Mouse (Mus musculus) neural tube, embryonic 13.5 days (tissue): Measurements from ENCODE around the gene Plxdc1. TPM values are rescaled to one million over a fixed set of nuclear protein-coding genes. Genes with fewer than 3 reads are reported as not detected.

Source experiments
- ATAC-seq: fragments of 200-750 bp; cut with Nextera tagmentation; 2 replicates; pipeline ENCODE4 v1.8.0; 2017; ENCODE audit warnings: low read depth, mild to moderate bottlenecking, moderate TSS enrichment, moderate library complexity
- H3K27ac ChIP-seq: fragments of 300-500 bp; sonication (generic); replicated peaks from 2 replicates; pipeline ENCODE4 v1.5.1; 2015; ENCODE audit warnings: moderate library complexity, mild to moderate bottlenecking, inconsistent platforms
- H3K27me3 ChIP-seq: fragments of 300-500 bp; sonication (generic); 2 replicates; pipeline ENCODE4 v1.6.1; 2015; ENCODE audit warnings: mild to moderate bottlenecking, inconsistent platforms
- H3K36me3 ChIP-seq: fragments of 300-500 bp; sonication (generic); 2 replicates; pipeline ENCODE4 v1.6.1; 2015; ENCODE audit warnings: mild to moderate bottlenecking, inconsistent platforms
- H3K4me1 ChIP-seq: fragments of 300-500 bp; sonication (generic); replicated peaks from 2 replicates; pipeline ENCODE4 v1.6.1; 2015; ENCODE audit warnings: inconsistent platforms
- H3K4me2 ChIP-seq: fragments of 300-500 bp; sonication (generic); 2 replicates; pipeline ENCODE4 v1.6.1; 2015; ENCODE audit warnings: inconsistent platforms, mild to moderate bottlenecking, moderate library complexity
- H3K4me3 ChIP-seq: fragments of 300-500 bp; sonication (generic); 2 replicates; pipeline ENCODE4 v1.5.1; 2015; ENCODE audit warnings: mild to moderate bottlenecking, inconsistent platforms
- H3K9ac ChIP-seq: fragments of 300-500 bp; sonication (generic); 2 replicates; pipeline ENCODE4 v1.6.1; 2015; ENCODE audit warnings: moderate library complexity, mild to moderate bottlenecking, inconsistent platforms
- H3K9me3 ChIP-seq: fragments of 300-500 bp; sonication (generic); 2 replicates; pipeline ENCODE4 v1.6.1; 2016; ENCODE audit warnings: inconsistent platforms
- WGBS: fragments of 180-500 bp; shearing (Covaris S2); methylation state at CpG from one replicate; pipeline ENCODE4 v1.1.7; 2015; 5-methylcytosine and 5-hydroxymethylcytosine counted together
- microRNA-seq: library from miRNA; unstranded; fragments of <30 nt; microRNA quantifications from one replicate; pipeline ENCODE4, GENCODE M21; 2016
- polyA plus RNA-seq: library from polyadenylated mRNA; unstranded; fragments of >200 nt; fragmentation: Nextera tagmentation; extraction: Ambion mirVana; gene quantifications from 2 replicates; pipeline ENCODE4 v1.2.1, GENCODE M21; 2015

Gene Plxdc1
- polyA plus RNA-seq, 1 experiment from 2014 or later: 0.71 TPM

GRCm38 (mm10) chr11:97896655-97897054 is 89.6 kb downstream of the Plxdc1 start:
- Histone ChIP-seq H3K27me3 (peaks cover 3% of the 10 kb centered on the region; the same call in 1 of the 2 replicates), H3K9ac (no peak overlapping the region), H3K4me2 (no peak overlapping the region), H3K4me1 (no peaks in the 10 kb centered on the region), H3K36me3 (no peaks in the 10 kb centered on the region), H3K4me3 (no peak overlapping the region), H3K27ac (no peak overlapping the region), H3K9me3 (no peaks in the 10 kb centered on the region)
- no peak for ATAC-seq
- 62% methylated on average over 4 of the region's 4 CpGs for WGBS

DNA sequence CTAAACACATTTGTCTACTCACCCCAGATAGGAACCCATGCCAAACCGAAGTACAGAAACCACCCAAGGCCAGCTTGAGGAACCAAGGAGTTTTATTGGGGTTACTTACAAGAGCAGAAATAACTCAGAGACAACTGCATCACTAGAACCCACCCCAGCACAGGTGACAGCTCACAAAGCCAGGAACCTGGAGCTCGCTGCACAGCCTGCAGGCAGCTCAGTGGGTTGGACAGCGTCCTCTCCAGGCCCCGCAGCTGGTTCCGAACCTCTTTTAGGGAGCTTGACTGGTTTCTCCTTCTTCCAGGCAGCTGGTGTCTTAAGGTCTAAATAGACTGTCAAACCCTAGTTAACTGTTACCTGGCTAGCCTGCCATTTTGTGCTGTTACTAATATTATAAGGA is 94.4 kb downstream of the Plxdc1 start:
- Histone ChIP-seq H3K4me1 (no peaks in the 10 kb centered on the region), H3K36me3 (no peaks in the 10 kb centered on the region), H3K4me3 (no peak overlapping the region), H3K27ac (no peak overlapping the region), H3K27me3 (no peaks in the 10 kb centered on the region), H3K4me2 (no peak overlapping the region), H3K9ac (no peak overlapping the region), H3K9me3 (no peaks in the 10 kb centered on the region)
- WGBS: 76% methylated on average over 5 of the region's 5 CpGs
- no peak for ATAC-seq

GRCm38 (mm10) chr11:97885296-97885915 is 100.8 kb downstream of the Plxdc1 start:
- WGBS: 98% methylated on average over 2 of the region's 2 CpGs
- Histone ChIP-seq H3K4me2 (no peak overlapping the region; the same call in 1 of the 2 replicates), H3K36me3 (no peaks in the 10 kb centered on the region), H3K9ac (no peak overlapping the region), H3K9me3 (no peaks in the 10 kb centered on the region), H3K4me1 (0 out of 2 replicates have a peak, but pooled peaks cover 5% of the 10 kb centered on the region), H3K4me3 (no peak overlapping the region), H3K27ac (no peak overlapping the region), H3K27me3 (no peaks in the 10 kb centered on the region)
- ATAC-seq: no peak

GRCm38 (mm10) chr11:97884601-97885185 is 101.6 kb downstream of the Plxdc1 start:
- Histone ChIP-seq H3K9me3 (no peaks in the 10 kb centered on the region), H3K36me3 (no peaks in the 10 kb centered on the region), H3K27ac (peak overlapping the region; percentile 85), H3K4me2 (peak overlapping the region; percentile 62), H3K9ac (peak overlapping the region; percentile 59), H3K4me1 (0 out of 2 replicates have a peak, but pooled peaks cover 5% of the 10 kb centered on the region), H3K4me3 (peak overlapping the region; percentile 59), H3K27me3 (no peaks in the 10 kb centered on the region)
- peak; percentile 30 for ATAC-seq
- WGBS: 31% methylated on average over 7 of the region's 7 CpGs

- Histone ChIP-seq H3K4me2 (peak within 1 kb of the TSS; percentile 62), H3K9ac (peak within 1 kb of the TSS; percentile 65), H3K27ac (peak within 1 kb of the TSS; percentile 85), H3K4me1 (0 out of 2 replicates have a peak, but pooled peaks cover 5% of the 10 kb centered on the region), H3K9me3 (no peaks in the 10 kb centered on the region), H3K36me3 (no peaks in the 10 kb centered on the region), H3K4me3 (peak within 1 kb of the TSS; percentile 59), H3K27me3 (no peaks in the 10 kb centered on the region)
- peak; percentile 97 for ATAC-seq
- WGBS: under 1% methylated on average over 37 of the region's 37 CpGs
Observed at GRCm38 (mm10) chr11:97883918-97884600, 102.2 kb downstream of the Plxdc1 start, which contains the start of gene Fbxo47. Gene Fbxo47 (minus strand): TSS chr11:97884154.

DNA sequence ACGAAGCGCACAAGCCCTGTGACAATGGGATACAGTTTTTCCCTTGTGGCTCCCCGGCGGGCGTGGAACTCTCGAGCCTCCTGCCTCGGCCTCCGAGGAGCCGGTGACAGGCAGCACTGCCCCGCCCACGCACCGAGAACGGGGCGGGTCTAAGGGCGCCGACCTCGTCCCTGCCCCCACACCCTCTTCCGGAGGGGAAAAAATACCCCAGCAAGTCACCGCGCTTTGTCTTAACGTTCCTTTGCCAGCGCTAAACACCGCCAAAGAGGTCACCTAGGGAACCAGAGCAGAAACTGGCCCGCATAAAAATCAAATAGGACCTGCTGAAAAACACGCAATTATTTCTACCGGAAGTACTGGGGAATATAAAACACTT is 102.7 kb downstream of the Plxdc1 start:
- Histone ChIP-seq H3K4me3 (peak overlapping the region; percentile 59), H3K4me2 (peak overlapping the region; percentile 62), H3K9ac (peak overlapping the region; percentile 65), H3K4me1 (0 out of 2 replicates have a peak, but pooled peaks cover 5% of the 10 kb centered on the region), H3K27ac (peak overlapping the region; percentile 85), H3K9me3 (no peaks in the 10 kb centered on the region), H3K27me3 (no peaks in the 10 kb centered on the region), H3K36me3 (no peaks in the 10 kb centered on the region)
- peak; percentile 59 for ATAC-seq
- 4% methylated on average over 26 of the region's 26 CpGs for WGBS

DNA sequence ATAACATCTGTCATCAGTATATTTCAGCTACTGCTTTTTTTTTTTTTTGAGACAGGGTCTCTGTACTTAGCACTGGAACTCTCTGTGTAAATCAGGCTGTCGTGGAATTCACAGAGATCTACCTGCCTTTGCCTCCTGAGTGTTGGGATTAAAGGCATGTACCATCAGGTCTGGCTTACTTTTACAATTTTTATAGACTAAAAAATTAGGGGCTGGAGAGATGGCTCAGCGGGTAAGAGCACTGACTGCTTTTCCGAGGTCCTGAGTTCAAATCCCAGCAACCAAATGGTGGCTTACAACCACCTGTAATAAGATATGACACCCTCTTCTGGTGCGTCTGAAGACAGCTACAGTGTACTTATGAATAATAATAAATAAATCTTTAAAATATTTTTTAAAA is 105.9 kb downstream of the Plxdc1 start:
- no peaks in the 10 kb centered on the region for H3K9me3 ChIP-seq
- H3K36me3 ChIP-seq: no peaks in the 10 kb centered on the region
- 0 out of 2 replicates have a peak, but pooled peaks cover 5% of the 10 kb centered on the region for H3K4me1 ChIP-seq
- H3K4me2 ChIP-seq: no peak overlapping the region
- H3K27ac ChIP-seq: no peak overlapping the region
- no peak overlapping the region for H3K4me3 ChIP-seq
- 93% methylated on average over 4 of the region's 4 CpGs for WGBS
- no peak for ATAC-seq
- H3K9ac ChIP-seq: no peak overlapping the region
- H3K27me3 ChIP-seq: no peaks in the 10 kb centered on the region

- Histone ChIP-seq H3K4me2 (no peak overlapping the region), H3K4me3 (no peak overlapping the region), H3K9me3 (no peaks in the 10 kb centered on the region), H3K27me3 (no peaks in the 10 kb centered on the region), H3K36me3 (no peaks in the 10 kb centered on the region), H3K27ac (no peak overlapping the region), H3K9ac (no peak overlapping the region), H3K4me1 (no peaks in the 10 kb centered on the region)
- 75% methylated on average over 2 of the region's 2 CpGs for WGBS
- no peak for ATAC-seq
Observed at GRCm38 (mm10) chr11:97877341-97877740, 108.9 kb downstream of the Plxdc1 start.

DNA sequence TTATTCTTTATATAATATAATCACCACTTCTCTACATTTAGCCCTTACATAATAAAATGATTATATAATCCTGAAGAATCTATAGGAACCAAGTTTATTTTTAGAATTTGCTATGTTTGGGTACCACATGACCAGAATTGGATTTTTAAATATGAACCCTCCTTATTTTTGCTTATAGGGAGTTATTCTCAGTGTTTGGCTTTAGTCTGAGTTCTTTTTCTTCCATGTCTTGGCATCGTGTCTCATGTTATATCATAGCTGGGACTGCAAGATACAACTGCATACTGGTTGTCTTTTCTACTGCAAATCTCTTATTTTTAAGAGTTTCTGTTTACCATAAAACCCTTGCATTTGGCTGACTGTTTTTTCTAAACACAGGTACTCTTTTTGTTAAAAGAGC is 111.8 kb downstream of the Plxdc1 start:
- no peaks in the 10 kb centered on the region for H3K27me3 ChIP-seq
- WGBS: 96% methylated on average over 1 of the region's 1 CpGs

More for the DNA sequence above, 111.8 kb downstream of the Plxdc1 start:
- H3K9me3 ChIP-seq: no peaks in the 10 kb centered on the region
- no peak for ATAC-seq
- H3K4me3 ChIP-seq: no peak overlapping the region
- no peak overlapping the region for H3K4me2 ChIP-seq
- no peak overlapping the region for H3K27ac ChIP-seq
- no peak overlapping the region for H3K9ac ChIP-seq
- H3K4me1 ChIP-seq: no peaks in the 10 kb centered on the region
- H3K36me3 ChIP-seq: no peaks in the 10 kb centered on the region

Small RNA genes lying within 50 kb of the gene (microRNA-seq; reads per million reads assigned to microRNA genes)
- gene Gm22461: not detected
- gene Gm27597: not detected

Other genes starting within 250 kb of the Plxdc1 start
- 3.7 and 4.4 TPM in 2 replicates for gene Pip4k2b, start 241.7 kb downstream of the Plxdc1 start, polyA plus RNA-seq
- 18.8 and 19.1 TPM in 2 replicates for gene Cwc25, start 219.9 kb downstream of the Plxdc1 start, polyA plus RNA-seq
- 0.67 TPM in 1 of 2 replicates, not detected in the other for gene 1700001P01Rik, start 210.5 kb downstream of the Plxdc1 start, polyA plus RNA-seq
- gene Rpl23, start 204.0 kb downstream of the Plxdc1 start, polyA plus RNA-seq: 351 and 415 TPM in 2 replicates
- gene Lasp1, start 187.4 kb downstream of the Plxdc1 start, polyA plus RNA-seq: 114 and 123 TPM in 2 replicates
- gene B230217C12Rik, start 145.7 kb downstream of the Plxdc1 start, polyA plus RNA-seq: 31.0 and 32.3 TPM in 2 replicates
- gene Fbxo47, start 102.3 kb downstream of the Plxdc1 start, polyA plus RNA-seq: 0.52 and 0.53 TPM in 2 replicates
- gene Arl5c, start 9.7 kb upstream of the Plxdc1 start, polyA plus RNA-seq: 5.9 and 8.4 TPM in 2 replicates
- gene Cacnb1, start 36.6 kb upstream of the Plxdc1 start, polyA plus RNA-seq: 50.0 and 52.1 TPM in 2 replicates
- 660 and 722 TPM in 2 replicates for gene Rpl19, start 40.3 kb upstream of the Plxdc1 start, polyA plus RNA-seq
- 12.5 and 13.9 TPM in 2 replicates for gene Stac2, start 67.0 kb upstream of the Plxdc1 start, polyA plus RNA-seq
- gene Fbxl20, start 164.0 kb upstream of the Plxdc1 start, polyA plus RNA-seq: 28.2 and 28.5 TPM in 2 replicates
- gene Med1, start 206.8 kb upstream of the Plxdc1 start, polyA plus RNA-seq: 60.1 and 66.1 TPM in 2 replicates
- gene Cdk12, start 216.6 kb upstream of the Plxdc1 start, polyA plus RNA-seq: 9.4 and 9.6 TPM in 2 replicates